Comparison of ENCODE assay signal across 8 mouse cellular contexts in the genomic region with DNA sequence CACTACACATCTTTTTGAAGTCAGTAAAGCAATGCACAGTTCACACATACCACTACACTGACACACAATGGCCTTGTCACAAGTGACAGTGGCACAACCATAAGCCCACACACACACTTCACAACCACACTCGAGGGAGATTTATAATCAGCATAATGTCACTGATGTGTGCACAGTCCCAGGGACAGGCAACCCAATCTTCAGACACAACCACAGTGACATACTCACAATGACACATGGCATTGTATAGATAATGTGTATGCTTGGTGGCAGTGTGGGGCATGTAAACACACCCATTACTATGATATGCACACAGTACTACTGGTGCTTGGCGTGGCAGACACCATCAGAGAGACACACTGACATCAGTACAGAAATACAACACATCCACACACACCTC. TPM values are rescaled to one million over a fixed set of nuclear protein-coding genes. Genes with fewer than 3 reads are reported as not detected.
DNase-seq lines count a peak whose midpoint lies in the region; ATAC-seq and TF ChIP-seq lines count a peak whose summit lies in the region.

No protein-coding gene starts in this region.

- H3K4me3 ChIP-seq in left cerebral cortex, adult 2 months: no peak overlapping the region
- H3K4me3 ChIP-seq in embryonic facial prominence, embryonic 10.5 days: peak overlapping the region; percentile 59
- peak overlapping the region; percentile 39; the same call in 1 of the 2 replicates for H3K4me3 ChIP-seq in hindbrain, embryonic 15.5 days
- no peak overlapping the region; the same call in 1 of the 2 replicates for H3K4me3 ChIP-seq in midbrain, postnatal 0 days (ENCODE audit: low read depth, low read length)

- no peak overlapping the region for H3K9ac ChIP-seq in hindbrain, embryonic 15.5 days
- no peak overlapping the region for H3K9ac ChIP-seq in midbrain, postnatal 0 days (replicated peaks; ENCODE audit: low read length, poor library complexity, severe bottlenecking)

- peaks cover 41% of the 10 kb centered on the region for H3K4me1 ChIP-seq in embryonic facial prominence, embryonic 10.5 days
- H3K4me1 ChIP-seq in hindbrain, embryonic 15.5 days (replicated peaks): peaks cover 46% of the 10 kb centered on the region
- H3K4me1 ChIP-seq in midbrain, postnatal 0 days (ENCODE audit: insufficient read depth, low read length): peaks cover 4% of the 10 kb centered on the region; the same call in 1 of the 2 replicates

- intact Hi-C loops in left cerebral cortex, adult 2 months (cut with DNase I): loop anchor here (5.0 kb wide), 1 partner anchor 321 kb away; no protein-coding TSS in a partner anchor

- TF ChIP-seq CTCF in left cerebral cortex, adult 2 months (IDR thresholded peaks at IDR 0.05): no peak
- no peak for TF ChIP-seq CTCF in midbrain, postnatal 0 days (IDR thresholded peaks at IDR 0.05)

- H3K36me3 ChIP-seq in embryonic facial prominence, embryonic 10.5 days (replicated peaks): no peaks in the 10 kb centered on the region
- H3K36me3 ChIP-seq in hindbrain, embryonic 15.5 days: no peaks in the 10 kb centered on the region
- H3K36me3 ChIP-seq in midbrain, postnatal 0 days (ENCODE audit: insufficient read depth, low read length): no peaks in the 10 kb centered on the region

- ATAC-seq in hindbrain, embryonic 15.5 days (ENCODE audit: low FRiP score, low read depth): no peak
- ATAC-seq in midbrain, postnatal 0 days (ENCODE audit: low FRiP score): no peak

- H3K4me2 ChIP-seq in hindbrain, embryonic 15.5 days: peak overlapping the region; percentile 96
- peak overlapping the region; percentile 77 for H3K4me2 ChIP-seq in midbrain, postnatal 0 days (ENCODE audit: low read depth, low read length, poor library complexity, severe bottlenecking)

- H3K9me3 ChIP-seq in embryonic facial prominence, embryonic 10.5 days: no peaks in the 10 kb centered on the region
- H3K9me3 ChIP-seq in hindbrain, embryonic 15.5 days: no peaks in the 10 kb centered on the region
- no peaks in the 10 kb centered on the region for H3K9me3 ChIP-seq in midbrain, postnatal 0 days (ENCODE audit: low read length)

- peaks cover 9% of the 10 kb centered on the region; the same call in 1 of the 2 replicates for H3K27me3 ChIP-seq in embryonic facial prominence, embryonic 10.5 days (replicated peaks; ENCODE audit: low read depth, poor library complexity, severe bottlenecking)
- no peaks in the 10 kb centered on the region for H3K27me3 ChIP-seq in hindbrain, embryonic 15.5 days
- H3K27me3 ChIP-seq in midbrain, postnatal 0 days (ENCODE audit: insufficient read depth, low read length): no peaks in the 10 kb centered on the region

- WGBS in embryonic facial prominence, embryonic 10.5 days: 39% methylated on average over 2 of the region's 2 CpGs
- WGBS in hindbrain, embryonic 15.5 days: 58% methylated on average over 2 of the region's 2 CpGs
- 42% methylated on average over 2 of the region's 2 CpGs for WGBS in midbrain, postnatal 0 days

- peak overlapping the region; percentile 91; the same call in 1 of the 2 replicates for H3K27ac ChIP-seq in left cerebral cortex, adult 2 months
- peak overlapping the region; percentile 89 for H3K27ac ChIP-seq in embryonic facial prominence, embryonic 10.5 days (replicated peaks)
- peak overlapping the region; percentile 73 for H3K27ac ChIP-seq in hindbrain, embryonic 15.5 days (replicated peaks)
- 0 out of 2 replicates have a peak overlapping the region, but pooled peaks have one; percentile 19 for H3K27ac ChIP-seq in midbrain, postnatal 0 days (ENCODE audit: low read depth, low read length)

- DNase-seq in left cerebral cortex, adult 2 months (ENCODE audit: extremely low spot score in 1 of 2, low spot score in 2 of 2): no peak
- no peak for DNase-seq in left cerebral cortex, adult 11 months (ENCODE audit: low spot score)
- DNase-seq in embryonic facial prominence, embryonic 10.5 days (ENCODE audit: low spot score): no peak
- no peak for DNase-seq in midbrain, postnatal 0 days (ENCODE audit: low spot score)
- no peak for DNase-seq in layer of hippocampus, adult 8-10 months (ENCODE audit: low spot score in 2 of 2)
- DNase-seq in adrenal gland, adult 18-20 months (ENCODE audit: low spot score in 2 of 2): no peak
- no peak for DNase-seq in cerebellum, postnatal 14 days

RNA-seq across cellular contexts. Expression of a gene that starts 9.6 kb away (rescaled TPM):
- total RNA-seq in left cerebral cortex, adult 2 months (2021): 10 to 100 TPM; 94.3 to 95.1 TPM
- 27.1 and 27.5 TPM in 2 replicates for polyA plus RNA-seq in embryonic facial prominence, embryonic 10.5 days (2016; fragmentation: Nextera tagmentation; extraction: Ambion mirVana)
- 29.3 and 29.6 TPM in 2 replicates for polyA plus RNA-seq in hindbrain, embryonic 15.5 days (2015; fragmentation: Nextera tagmentation; extraction: Ambion mirVana)
- 31.5 and 35.0 TPM in 2 replicates for total RNA-seq in midbrain, postnatal 0 days (2014; rRNA removed)
- 12.7 and 13.6 TPM in 2 replicates for polyA plus RNA-seq in midbrain, postnatal 0 days (2015; fragmentation: Nextera tagmentation; extraction: Ambion mirVana)
- total RNA-seq in layer of hippocampus, adult 8-10 months (2022): 10 to 100 TPM; 72.6 to 88.3 (median 86.3) TPM
- 10 to 100 TPM; 52.2 to 59.2 TPM for total RNA-seq in adrenal gland, adult 18-20 months (2021)

RNA-seq across cellular contexts. Expression of a gene that starts 12.0 kb away (rescaled TPM):
- total RNA-seq in left cerebral cortex, adult 2 months (2021): 1 to 10 TPM; 9.1 to 9.7 TPM
- 12.9 and 13.4 TPM in 2 replicates for polyA plus RNA-seq in embryonic facial prominence, embryonic 10.5 days (2016; fragmentation: Nextera tagmentation; extraction: Ambion mirVana)
- polyA plus RNA-seq in hindbrain, embryonic 15.5 days (2015; fragmentation: Nextera tagmentation; extraction: Ambion mirVana): 28.9 and 31.7 TPM in 2 replicates
- total RNA-seq in midbrain, postnatal 0 days (2014; rRNA removed): 45.1 and 50.6 TPM in 2 replicates
- polyA plus RNA-seq in midbrain, postnatal 0 days (2015; fragmentation: Nextera tagmentation; extraction: Ambion mirVana): 38.9 and 39.0 TPM in 2 replicates
- 10 to 100 TPM in 3 of 4 experiments, 1 to 10 TPM in 1; 8.9 to 14.4 (median 10.9) TPM for total RNA-seq in layer of hippocampus, adult 8-10 months (2022)
- total RNA-seq in adrenal gland, adult 18-20 months (2021): 1 to 10 TPM; 5.2 to 6.0 TPM

RNA-seq across cellular contexts. Expression of a gene that starts 22.7 kb away (rescaled TPM):
- 10 to 100 TPM; 36.7 to 41.3 TPM for total RNA-seq in left cerebral cortex, adult 2 months (2021)
- 5.9 and 9.1 TPM in 2 replicates for polyA plus RNA-seq in embryonic facial prominence, embryonic 10.5 days (2016; fragmentation: Nextera tagmentation; extraction: Ambion mirVana)
- polyA plus RNA-seq in hindbrain, embryonic 15.5 days (2015; fragmentation: Nextera tagmentation; extraction: Ambion mirVana): 52.2 and 58.4 TPM in 2 replicates
- total RNA-seq in midbrain, postnatal 0 days (2014; rRNA removed): 58.2 and 60.5 TPM in 2 replicates
- polyA plus RNA-seq in midbrain, postnatal 0 days (2015; fragmentation: Nextera tagmentation; extraction: Ambion mirVana): 84.2 and 84.5 TPM in 2 replicates
- total RNA-seq in layer of hippocampus, adult 8-10 months (2022): 10 to 100 TPM; 30.9 to 39.3 (median 33.1) TPM
- total RNA-seq in adrenal gland, adult 18-20 months (2021): 10 to 100 TPM; 21.1 to 21.8 TPM

RNA-seq across cellular contexts. Expression of a gene that starts 36.8 kb away (rescaled TPM):
- total RNA-seq in left cerebral cortex, adult 2 months (2021): 1 to 10 TPM; 1.3 to 1.7 TPM
- 0.54 and 0.64 TPM in 2 replicates for polyA plus RNA-seq in embryonic facial prominence, embryonic 10.5 days (2016; fragmentation: Nextera tagmentation; extraction: Ambion mirVana)
- polyA plus RNA-seq in hindbrain, embryonic 15.5 days (2015; fragmentation: Nextera tagmentation; extraction: Ambion mirVana): 2.2 and 2.7 TPM in 2 replicates
- 0.85 and 1.4 TPM in 2 replicates for total RNA-seq in midbrain, postnatal 0 days (2014; rRNA removed)
- 1.4 TPM in 2 replicates for polyA plus RNA-seq in midbrain, postnatal 0 days (2015; fragmentation: Nextera tagmentation; extraction: Ambion mirVana)
- 1 to 10 TPM in 3 of 4 experiments, under 1 TPM in 1; 0.61 to 5.4 (median 3.0) TPM for total RNA-seq in layer of hippocampus, adult 8-10 months (2022)
- 10 to 100 TPM in 1 of 2 experiments, 1 to 10 TPM in 1; 7.0 to 13.1 TPM for total RNA-seq in adrenal gland, adult 18-20 months (2021)

RNA-seq across cellular contexts. Expression of a gene that starts 52.2 kb away (rescaled TPM):
- total RNA-seq in left cerebral cortex, adult 2 months (2021): under 1 TPM; 0.42 to 0.54 TPM
- 0.05 and 0.09 TPM in 2 replicates for polyA plus RNA-seq in embryonic facial prominence, embryonic 10.5 days (2016; fragmentation: Nextera tagmentation; extraction: Ambion mirVana)
- 0.10 and 0.14 TPM in 2 replicates for polyA plus RNA-seq in hindbrain, embryonic 15.5 days (2015; fragmentation: Nextera tagmentation; extraction: Ambion mirVana)
- 0.05 and 0.09 TPM in 2 replicates for total RNA-seq in midbrain, postnatal 0 days (2014; rRNA removed)
- polyA plus RNA-seq in midbrain, postnatal 0 days (2015; fragmentation: Nextera tagmentation; extraction: Ambion mirVana): 0.14 and 0.20 TPM in 2 replicates
- total RNA-seq in layer of hippocampus, adult 8-10 months (2022): 1 to 10 TPM in 2 of 4 experiments, under 1 TPM in 2; 0.54 to 1.7 (median 1.1) TPM
- under 1 TPM; 0.46 to 0.83 TPM for total RNA-seq in adrenal gland, adult 18-20 months (2021)

Comparison
In these comparisons a context has a peak if more than half of its experiments do, and no peak if none do; other contexts are left out.
1. H3K27ac ChIP-seq: peak in every context shown above with its lines; median percentile 91 in left cerebral cortex, adult 2 months; 89 in embryonic facial prominence, embryonic 10.5 days; 73 in hindbrain, embryonic 15.5 days; 19 in midbrain, postnatal 0 days.
2. H3K4me3 ChIP-seq: peak in embryonic facial prominence, embryonic 10.5 days (single experiment) and hindbrain, embryonic 15.5 days (single experiment); none in left cerebral cortex, adult 2 months (single experiment) and midbrain, postnatal 0 days (single experiment).